Mouse (Mus musculus) liver, adult 2 months (tissue): ENCODE measurements around the gene Gdf11.

Source experiments
- CTCF ChIP-seq: fragments of 200-500 bp; IDR thresholded peaks from 2 replicates; pipeline ENCODE4 v1.5.1; 2011; ENCODE audit warnings: low read depth, low read length, control low read depth
- POLR2A ChIP-seq: fragments of 200-500 bp; IDR thresholded peaks from 2 replicates; pipeline ENCODE4 v1.6.1; 2011; ENCODE audit warnings: low read length, control low read depth; ENCODE audit not compliant: insufficient read depth; ENCODE audit errors: extremely low read depth

DNA sequence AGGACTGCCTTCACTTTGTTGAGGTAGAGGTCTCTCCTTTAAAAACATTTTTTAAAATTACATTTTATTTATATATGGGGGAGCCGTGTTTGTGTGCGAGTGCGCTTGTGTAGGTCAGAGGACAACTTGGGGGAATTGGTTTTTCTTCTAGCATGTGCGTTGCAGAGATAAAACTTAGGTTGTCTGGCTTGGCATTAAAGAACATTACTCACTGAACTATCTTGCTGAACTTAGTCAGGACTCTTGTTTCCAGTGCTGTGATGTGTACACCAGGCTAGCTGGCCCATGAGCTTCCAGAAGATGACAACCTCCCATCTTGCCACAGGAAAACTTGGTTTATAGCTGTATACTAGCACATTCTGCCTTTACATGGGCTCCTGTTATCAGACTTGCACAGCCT lies 44.9 kb downstream of the Gdf11 start:
- TF ChIP-seq POLR2A (no peak), CTCF (no peak)
